Mouse (Mus musculus) urinary bladder, postnatal 25 days (tissue): ENCODE measurements around the gene Hs3st3b1.

Experiments used
- DNase-seq: peaks from one replicate; pipeline ENCODE4 v3.0.0; 2022; ENCODE audit warnings: low spot score

Gene Hs3st3b1

DNA sequence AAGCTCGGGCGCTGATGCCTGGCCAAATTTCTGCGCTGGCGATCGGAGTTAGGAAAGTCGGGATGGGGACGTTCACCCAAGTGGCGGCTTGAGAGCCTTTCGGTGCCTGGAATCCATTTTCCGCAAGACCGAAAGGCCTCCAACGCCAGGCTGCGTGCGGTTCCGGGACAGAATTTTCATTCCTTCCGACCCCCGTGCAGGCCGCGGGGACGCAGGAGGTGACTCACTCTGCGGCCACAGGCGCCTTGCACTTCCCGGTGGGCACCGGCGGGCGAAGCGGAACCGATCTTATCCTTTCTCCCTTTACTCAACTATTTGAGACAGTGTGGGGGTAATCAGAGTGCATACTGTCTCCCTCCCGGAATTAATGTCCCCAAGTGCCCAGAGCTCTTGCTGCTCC, 1.3 kb upstream of the Hs3st3b1 start:
- DNase-seq = no peak

DNA sequence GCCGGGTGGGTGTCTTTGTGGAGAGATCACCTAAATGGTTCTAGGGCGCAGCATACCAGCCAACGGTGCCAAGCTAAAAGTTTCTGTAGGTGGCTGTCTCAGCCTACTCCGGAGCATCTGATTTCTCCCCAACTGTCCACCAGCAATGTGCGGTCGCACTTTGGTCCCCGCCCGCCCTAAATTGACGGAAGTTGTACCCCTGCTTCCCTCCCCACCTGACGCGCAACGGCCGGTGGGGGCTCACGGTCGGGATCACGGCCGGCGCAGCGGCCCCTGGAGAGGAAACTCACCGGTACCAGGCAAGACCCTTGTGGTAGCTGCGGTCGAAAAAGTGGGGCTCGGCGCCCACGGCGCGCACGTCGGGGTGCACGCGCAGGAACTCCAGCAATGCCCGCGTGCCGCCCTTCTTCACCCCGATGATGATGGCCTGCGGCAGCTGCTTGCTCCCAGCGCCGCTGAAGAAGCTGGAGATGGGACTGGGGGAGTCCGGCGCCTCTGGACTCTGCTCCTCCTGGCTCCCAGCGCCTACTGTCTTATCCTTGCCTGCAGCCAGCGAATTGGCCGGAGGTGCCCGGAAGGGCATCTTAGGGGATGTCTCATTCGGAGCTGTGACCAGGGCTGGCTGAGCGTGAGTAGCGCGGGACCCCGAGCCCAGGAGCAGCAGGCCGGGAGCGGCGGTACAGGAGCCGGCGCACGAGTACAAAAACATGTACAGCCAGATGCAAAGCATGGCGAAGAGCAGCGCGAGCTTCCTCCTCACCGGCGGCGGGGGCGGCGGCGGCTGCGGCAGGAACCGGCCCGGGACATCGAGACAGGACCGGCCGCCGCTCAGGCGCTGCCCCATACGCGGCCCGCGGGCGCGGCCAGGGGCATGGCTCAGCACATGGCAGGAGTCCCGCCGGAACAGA, 792 bp downstream of the Hs3st3b1 start:
- DNase-seq = no peak

GRCm38 (mm10) chr11:63920531-63920930, 1.6 kb downstream of the Hs3st3b1 start:
- DNase-seq = peak; percentile 69

- DNase-seq = no peak
Measured at GRCm38 (mm10) chr11:63919211-63920098, 2.6 kb downstream of the Hs3st3b1 start.

GRCm38 (mm10) chr11:63918321-63919105, 3.6 kb downstream of the Hs3st3b1 start:
- no peak for DNase-seq

DNA sequence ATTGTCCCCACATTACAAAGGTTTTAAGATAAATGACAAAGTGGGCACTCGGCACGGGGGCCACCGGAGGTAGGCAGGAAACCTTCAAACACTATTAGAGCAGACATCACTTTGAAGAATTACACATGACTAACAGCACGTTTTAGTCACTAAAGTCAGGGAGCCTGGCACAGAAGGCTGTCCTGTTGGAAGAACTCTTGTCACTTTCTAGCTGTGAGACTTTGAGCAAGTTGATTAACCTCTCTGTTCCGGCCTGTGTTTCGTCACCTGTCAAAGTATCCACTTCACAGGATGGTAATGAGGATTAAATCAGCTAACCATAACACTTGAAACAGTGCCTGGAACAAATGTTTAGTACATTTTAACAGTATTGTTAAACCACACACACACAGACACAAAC, 4.5 kb downstream of the Hs3st3b1 start:
- DNase-seq = no peak

GRCm38 (mm10) chr11:63914388-63914787, 7.7 kb downstream of the Hs3st3b1 start:
- DNase-seq = peak; percentile 64

DNA sequence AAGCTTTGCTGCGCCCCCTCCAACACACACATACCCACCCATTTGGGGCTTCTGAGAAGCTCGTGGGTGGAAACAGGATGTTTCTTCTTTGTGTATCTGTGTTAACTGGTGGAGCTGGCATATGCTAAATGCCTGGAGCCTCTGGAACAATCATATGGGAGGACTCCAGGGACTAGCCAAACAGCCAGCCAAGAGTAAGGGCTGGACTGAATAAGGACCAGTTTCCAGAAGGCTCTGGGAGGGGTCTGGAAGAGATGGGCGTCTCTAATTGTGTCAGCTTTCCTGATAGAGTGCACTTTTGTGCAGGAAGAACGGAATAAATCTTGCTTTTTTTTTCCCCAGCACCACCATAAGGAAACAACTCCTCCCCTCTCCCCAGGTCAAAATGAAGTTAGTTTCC, 8.2 kb downstream of the Hs3st3b1 start:
- DNase-seq = no peak

DNA sequence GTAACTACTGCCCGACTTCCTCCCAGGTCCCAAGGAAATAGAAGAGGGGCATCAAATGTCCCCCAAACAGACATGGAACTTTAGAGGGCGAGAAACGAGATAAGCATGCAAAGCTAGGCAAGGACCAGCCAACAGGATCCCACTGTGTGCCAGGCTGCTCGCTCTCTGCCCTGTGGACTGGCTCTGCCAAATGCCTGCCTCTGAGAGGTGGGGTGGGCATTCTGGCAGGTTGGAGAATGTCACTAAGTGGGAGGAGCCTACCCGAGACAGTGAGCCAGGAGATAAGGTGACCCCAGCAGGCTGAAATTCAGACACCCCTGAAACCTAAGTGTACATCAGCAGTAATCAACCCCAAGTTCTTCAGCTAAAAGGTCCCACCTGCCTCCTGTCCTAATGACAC, 11.1 kb downstream of the Hs3st3b1 start:
- DNase-seq = no peak

DNA sequence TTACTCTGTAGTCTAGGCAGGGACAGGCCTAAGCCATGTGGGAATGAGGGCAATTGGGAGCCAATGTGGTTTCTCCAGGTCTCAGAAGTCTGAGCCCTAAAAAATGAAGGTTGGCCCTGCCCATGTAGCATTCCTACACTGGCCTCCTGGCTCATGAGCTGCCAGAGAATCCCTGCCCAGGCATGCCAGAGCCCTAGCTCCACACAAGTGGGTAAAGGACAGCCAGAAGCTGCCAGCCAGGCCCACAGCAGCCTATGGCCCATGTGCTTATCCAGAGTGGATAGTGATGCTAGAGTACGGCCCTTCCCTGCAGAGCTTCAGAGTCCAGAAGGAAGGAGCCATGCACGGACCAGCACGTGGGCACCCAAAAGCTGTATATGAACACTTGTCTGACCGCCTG, 12.1 kb downstream of the Hs3st3b1 start:
- no peak for DNase-seq

DNA sequence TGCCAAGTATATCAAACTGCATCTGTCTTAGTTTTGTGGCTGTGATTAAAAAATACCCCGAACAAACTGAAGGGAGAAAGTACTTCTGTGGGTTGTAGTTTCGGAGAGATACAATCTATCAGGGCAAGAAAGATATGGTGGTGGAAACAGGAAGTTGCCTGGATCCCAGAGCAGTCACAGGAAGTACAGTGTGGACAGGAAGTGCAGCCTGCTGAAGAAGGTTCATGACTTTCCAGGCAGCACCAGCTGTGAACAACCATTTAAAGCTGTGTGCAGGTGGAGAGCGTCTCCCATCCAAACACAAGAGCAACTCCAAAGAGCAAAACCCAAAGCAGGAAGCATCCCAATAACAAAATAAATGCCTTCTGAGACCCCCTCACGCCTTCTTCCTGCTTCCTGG, 13.6 kb downstream of the Hs3st3b1 start:
- no peak for DNase-seq

DNA sequence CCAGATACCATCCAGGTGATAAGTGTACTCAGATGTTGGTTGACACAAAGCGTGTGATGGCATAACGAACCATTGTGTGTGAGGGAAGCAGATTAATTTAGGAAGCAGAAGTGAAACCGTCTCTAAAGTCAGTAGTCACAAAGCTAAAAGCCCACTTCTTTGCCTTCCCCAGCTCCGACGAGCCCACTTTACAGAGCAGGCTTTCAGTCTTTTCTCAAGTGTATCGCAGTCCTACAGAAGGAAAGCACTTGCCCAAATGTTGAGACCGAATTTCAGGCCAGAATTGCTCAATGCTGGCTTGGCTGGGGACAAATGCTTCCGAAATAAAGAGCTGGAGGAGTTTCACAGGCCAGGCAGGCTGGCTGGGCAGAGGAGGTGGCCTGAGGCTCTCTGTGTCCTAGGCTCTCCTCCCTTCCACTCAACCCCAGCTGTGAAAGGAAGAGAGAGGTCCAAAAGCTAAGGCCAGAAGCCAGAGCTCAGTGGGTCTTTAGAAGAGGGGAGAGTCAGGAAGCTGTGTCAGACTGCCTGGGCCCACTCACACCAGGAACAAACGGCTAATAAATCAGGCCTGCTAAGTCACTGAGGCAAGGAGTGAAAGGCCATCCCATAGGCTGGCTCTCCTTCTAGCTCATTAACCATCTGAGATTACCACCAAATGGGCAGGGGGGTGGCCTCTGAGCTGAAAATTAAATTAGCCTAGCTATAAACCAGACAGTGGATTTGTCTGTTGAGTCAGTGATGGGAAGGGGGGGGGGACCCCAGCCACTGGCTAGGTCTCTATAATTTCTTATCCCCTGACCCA, 15.3 kb downstream of the Hs3st3b1 start:
- no peak for DNase-seq

DNA sequence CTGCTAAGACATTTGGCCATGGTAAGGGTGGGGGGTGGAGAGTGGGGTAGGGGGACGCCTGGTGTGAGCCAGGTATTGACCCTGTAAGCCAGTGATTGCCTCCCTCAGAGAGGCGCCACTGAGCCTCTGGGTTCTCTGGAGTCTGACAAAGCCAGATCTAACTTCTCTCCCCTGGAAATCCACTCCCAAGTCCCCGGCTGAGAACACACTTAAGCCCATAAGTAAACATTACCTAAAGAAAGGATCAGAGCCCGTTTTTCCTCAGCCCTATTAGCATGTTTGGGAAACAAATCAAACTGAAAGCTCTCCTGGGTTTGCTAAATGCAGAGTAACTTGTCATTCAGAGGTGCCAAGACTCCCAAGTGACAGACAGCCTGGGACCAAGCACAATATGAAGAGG, 17.3 kb downstream of the Hs3st3b1 start:
- DNase-seq = no peak

GRCm38 (mm10) chr11:63898509-63899168, 23.5 kb downstream of the Hs3st3b1 start:
- DNase-seq = no peak

GRCm38 (mm10) chr11:63897856-63898508, 24.1 kb downstream of the Hs3st3b1 start:
- no peak for DNase-seq

DNA sequence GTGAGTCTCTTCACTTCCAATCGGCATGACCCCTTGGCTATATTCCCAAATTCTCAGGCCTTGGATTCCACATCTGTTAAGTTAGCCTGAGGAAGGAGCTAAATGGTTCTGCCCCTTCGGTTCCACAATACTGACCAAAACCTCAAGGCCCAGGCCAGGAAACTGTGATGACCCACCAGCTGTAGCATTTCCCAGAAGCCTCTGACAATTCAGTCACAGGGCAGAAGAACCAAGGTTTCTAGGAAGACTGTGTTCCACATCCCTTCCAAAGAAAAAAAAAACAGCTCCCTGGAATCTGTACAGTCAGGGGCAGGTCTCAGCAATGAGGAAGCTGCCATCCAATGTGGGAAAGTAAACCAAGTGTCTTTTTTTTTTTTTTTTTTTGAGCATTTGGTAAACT, 25.1 kb downstream of the Hs3st3b1 start:
- DNase-seq = no peak

- no peak for DNase-seq
Measured at GRCm38 (mm10) chr11:63894188-63894587, 27.9 kb downstream of the Hs3st3b1 start.

- no peak for DNase-seq
Measured at GRCm38 (mm10) chr11:63893557-63893956, 28.5 kb downstream of the Hs3st3b1 start.

GRCm38 (mm10) chr11:63891479-63892020, 30.5 kb downstream of the Hs3st3b1 start:
- no peak for DNase-seq

- no peak for DNase-seq
Measured at GRCm38 (mm10) chr11:63883385-63883784, 38.7 kb downstream of the Hs3st3b1 start.
